Mouse (Mus musculus) heart, postnatal 0 days (tissue): ENCODE data around the gene Foxp1.

ENCODE experiments used
- CTCF ChIP-seq: IDR thresholded peaks from 2 replicates; pipeline ENCODE4 v1.5.1; 2016; ENCODE audit warnings: antibody characterized with exemption, control low read depth, low read depth
- EP300 ChIP-seq: IDR thresholded peaks from 2 replicates; pipeline ENCODE4 v1.6.1; 2016; ENCODE audit warnings: antibody characterized with exemption, low read depth

DNA sequence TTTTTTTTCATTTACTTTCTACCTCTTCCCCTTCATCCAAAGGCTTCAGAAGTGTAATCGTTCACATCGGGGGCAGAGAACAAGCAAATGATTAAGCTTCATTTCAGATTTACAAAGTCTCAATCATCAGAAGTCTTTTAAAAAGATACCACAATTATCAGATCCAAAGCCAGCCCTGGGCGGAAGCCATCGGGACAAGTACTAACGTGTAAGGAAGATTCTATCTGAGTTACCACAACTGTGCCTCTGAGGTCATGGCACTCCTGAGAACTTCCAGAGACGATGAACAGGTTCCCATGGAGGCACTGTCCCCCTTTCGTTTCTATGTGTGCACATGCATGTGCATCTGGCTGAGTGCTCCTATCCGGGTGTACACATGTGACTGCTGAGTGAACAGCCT, 269.2 kb downstream of the Foxp1 start:
- TF ChIP-seq CTCF (no peak), EP300 (no peak)
